Mouse (Mus musculus): Measurements from ENCODE around the gene Mylip. TPM values are rescaled to one million over a fixed set of nuclear protein-coding genes. Genes with fewer than 3 reads are reported as not detected.

The Mylip gene
- polyA plus RNA-seq, 1 experiment, result 6.4 TPM

DNA sequence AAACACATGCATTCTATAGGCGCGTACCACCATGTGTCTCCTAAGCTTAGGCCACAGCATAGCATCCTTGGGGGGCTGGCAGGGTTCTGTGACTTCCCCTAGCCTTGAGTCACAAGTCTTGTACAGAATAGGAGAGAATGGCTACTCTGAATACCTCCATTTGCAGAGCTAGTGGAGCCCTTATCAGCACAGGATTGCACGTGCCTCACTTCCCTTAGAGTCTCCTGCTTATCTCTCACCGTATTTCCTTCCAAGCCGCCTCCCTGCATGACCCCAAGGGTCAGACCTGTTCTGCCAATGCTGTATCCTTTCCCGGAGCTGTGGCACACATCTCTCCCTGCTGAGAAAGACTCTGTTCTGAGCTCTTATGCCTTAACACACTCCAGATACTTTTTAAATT lies 17.2 kb downstream of the Mylip start:
- Histone ChIP-seq H3K9ac (ENCODE audit: low read depth, poor library complexity, severe bottlenecking) (no peak overlapping the region), H3K4me3 (ENCODE audit: low read depth, low read length) (no peak overlapping the region), H3K27me3 (ENCODE audit: control insufficient read depth, insufficient read depth, low read length, poor library complexity, severe bottlenecking) (no peaks in the 10 kb centered on the region), H3K4me1 (ENCODE audit: control insufficient read depth, insufficient read depth, low read length) (no peaks in the 10 kb centered on the region), H3K36me3 (ENCODE audit: control insufficient read depth, insufficient read depth, low read length, poor library complexity, severe bottlenecking) (no peaks in the 10 kb centered on the region), H3K9me3 (replicated peaks; ENCODE audit: control insufficient read depth, insufficient read depth, low read length, poor library complexity, severe bottlenecking) (no peaks in the 10 kb centered on the region), H3K27ac (ENCODE audit: insufficient read depth, low read length) (no peak overlapping the region)
- no peak for TF ChIP-seq CTCF (IDR thresholded peaks at IDR 0.05; ENCODE audit: low read depth, low read length)
- no peak for TF ChIP-seq EP300 (IDR thresholded peaks at IDR 0.05; ENCODE audit: insufficient read depth, low read depth, low read length)
- TF ChIP-seq POLR2A (IDR thresholded peaks at IDR 0.05; ENCODE audit: insufficient read depth, low read length), result no peak

DNA sequence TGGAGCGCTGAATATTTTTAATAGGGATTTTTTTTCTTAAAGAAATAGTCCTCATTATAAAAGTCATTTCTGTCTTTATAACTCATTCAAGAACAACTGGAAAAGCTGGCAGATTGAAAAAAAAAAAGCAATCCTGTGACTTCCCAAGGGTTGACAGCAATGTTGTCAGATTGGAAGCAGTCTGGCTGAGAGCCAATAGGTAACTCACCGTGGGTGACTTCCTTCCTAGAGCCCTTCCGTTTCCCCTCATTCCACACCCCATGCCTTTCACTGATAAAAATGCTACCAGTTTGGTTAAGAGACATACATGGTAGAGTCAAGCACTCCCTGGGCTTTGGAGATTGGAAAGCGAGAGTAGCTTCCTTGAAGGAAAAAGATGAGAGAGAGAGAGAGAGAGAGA lies 21.4 kb downstream of the Mylip start:
- Histone ChIP-seq H3K36me3 (ENCODE audit: control insufficient read depth, insufficient read depth, low read length, poor library complexity, severe bottlenecking) (no peaks in the 10 kb centered on the region), H3K27me3 (ENCODE audit: control insufficient read depth, insufficient read depth, low read length, poor library complexity, severe bottlenecking) (no peaks in the 10 kb centered on the region), H3K9me3 (replicated peaks; ENCODE audit: control insufficient read depth, insufficient read depth, low read length, poor library complexity, severe bottlenecking) (no peaks in the 10 kb centered on the region), H3K9ac (ENCODE audit: low read depth, poor library complexity, severe bottlenecking) (no peak overlapping the region), H3K4me1 (ENCODE audit: control insufficient read depth, insufficient read depth, low read length) (no peaks in the 10 kb centered on the region), H3K4me3 (ENCODE audit: low read depth, low read length) (no peak overlapping the region), H3K27ac (ENCODE audit: insufficient read depth, low read length) (no peak overlapping the region)
- no peak for TF ChIP-seq EP300 (IDR thresholded peaks at IDR 0.05; ENCODE audit: insufficient read depth, low read depth, low read length)
- TF ChIP-seq POLR2A (IDR thresholded peaks at IDR 0.05; ENCODE audit: insufficient read depth, low read length), result no peak
- TF ChIP-seq CTCF (IDR thresholded peaks at IDR 0.05; ENCODE audit: low read depth, low read length), result no peak

DNA sequence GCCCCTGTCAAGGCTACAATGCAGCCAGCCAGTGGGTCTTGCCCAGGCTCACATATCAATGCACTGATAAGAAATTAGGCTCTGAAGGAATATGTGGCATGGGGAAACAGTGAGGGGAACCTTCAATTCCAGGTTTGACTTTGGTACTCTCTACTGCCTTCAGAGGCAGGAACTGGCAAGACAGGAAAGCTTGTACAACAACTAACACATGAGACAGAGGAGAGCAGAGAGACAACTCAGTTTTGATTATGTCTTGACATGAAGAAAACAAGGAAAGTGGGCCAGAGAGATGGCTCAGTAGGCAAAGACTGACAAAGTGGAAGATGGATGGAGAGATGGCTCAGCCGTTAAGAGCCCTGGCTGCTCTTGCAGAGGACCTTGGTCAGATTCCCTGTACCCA lies 23.5 kb downstream of the Mylip start:
- H3K9me3 ChIP-seq (replicated peaks; ENCODE audit: control insufficient read depth, insufficient read depth, low read length, poor library complexity, severe bottlenecking), result no peaks in the 10 kb centered on the region
- no peaks in the 10 kb centered on the region for H3K4me1 ChIP-seq (ENCODE audit: control insufficient read depth, insufficient read depth, low read length)
- H3K36me3 ChIP-seq (ENCODE audit: control insufficient read depth, insufficient read depth, low read length, poor library complexity, severe bottlenecking), result no peaks in the 10 kb centered on the region
- no peak overlapping the region for H3K27ac ChIP-seq (ENCODE audit: insufficient read depth, low read length)
- TF ChIP-seq EP300 (IDR thresholded peaks at IDR 0.05; ENCODE audit: insufficient read depth, low read depth, low read length) (no peak), CTCF (IDR thresholded peaks at IDR 0.05; ENCODE audit: low read depth, low read length) (no peak), POLR2A (IDR thresholded peaks at IDR 0.05; ENCODE audit: insufficient read depth, low read length) (no peak)
- no peak overlapping the region for H3K4me3 ChIP-seq (ENCODE audit: low read depth, low read length)
- H3K9ac ChIP-seq (ENCODE audit: low read depth, poor library complexity, severe bottlenecking), result no peak overlapping the region
- no peaks in the 10 kb centered on the region for H3K27me3 ChIP-seq (ENCODE audit: control insufficient read depth, insufficient read depth, low read length, poor library complexity, severe bottlenecking)

DNA sequence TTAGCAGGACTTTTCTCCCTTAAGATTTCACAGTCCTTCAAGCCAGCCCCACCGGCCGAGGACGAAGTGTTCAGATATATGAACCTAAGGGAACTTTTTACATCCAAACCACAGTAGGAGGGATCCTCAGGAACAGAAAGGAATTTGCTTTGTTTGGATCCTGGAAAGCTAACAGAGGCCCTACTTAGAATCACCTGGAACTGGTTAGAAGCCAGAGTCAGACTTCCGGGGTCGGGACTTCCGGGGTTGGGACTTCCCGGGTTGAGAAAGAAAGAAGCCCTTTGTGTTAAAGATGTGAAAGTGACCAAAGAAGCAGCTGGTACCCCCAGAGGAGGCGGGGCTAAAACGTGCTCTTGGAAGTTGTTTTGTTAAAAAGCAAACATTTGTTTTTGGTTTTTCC lies 24.5 kb downstream of the Mylip start:
- no peak overlapping the region for H3K9ac ChIP-seq (ENCODE audit: low read depth, poor library complexity, severe bottlenecking)
- H3K36me3 ChIP-seq (ENCODE audit: control insufficient read depth, insufficient read depth, low read length, poor library complexity, severe bottlenecking), result no peaks in the 10 kb centered on the region
- no peak overlapping the region for H3K4me3 ChIP-seq (ENCODE audit: low read depth, low read length)
- H3K4me1 ChIP-seq (ENCODE audit: control insufficient read depth, insufficient read depth, low read length), result no peaks in the 10 kb centered on the region
- no peaks in the 10 kb centered on the region for H3K9me3 ChIP-seq (replicated peaks; ENCODE audit: control insufficient read depth, insufficient read depth, low read length, poor library complexity, severe bottlenecking)
- no peak overlapping the region for H3K27ac ChIP-seq (ENCODE audit: insufficient read depth, low read length)
- TF ChIP-seq CTCF (IDR thresholded peaks at IDR 0.05; ENCODE audit: low read depth, low read length) (no peak), EP300 (IDR thresholded peaks at IDR 0.05; ENCODE audit: insufficient read depth, low read depth, low read length) (no peak), POLR2A (IDR thresholded peaks at IDR 0.05; ENCODE audit: insufficient read depth, low read length) (no peak)
- H3K27me3 ChIP-seq (ENCODE audit: control insufficient read depth, insufficient read depth, low read length, poor library complexity, severe bottlenecking), result no peaks in the 10 kb centered on the region

DNA sequence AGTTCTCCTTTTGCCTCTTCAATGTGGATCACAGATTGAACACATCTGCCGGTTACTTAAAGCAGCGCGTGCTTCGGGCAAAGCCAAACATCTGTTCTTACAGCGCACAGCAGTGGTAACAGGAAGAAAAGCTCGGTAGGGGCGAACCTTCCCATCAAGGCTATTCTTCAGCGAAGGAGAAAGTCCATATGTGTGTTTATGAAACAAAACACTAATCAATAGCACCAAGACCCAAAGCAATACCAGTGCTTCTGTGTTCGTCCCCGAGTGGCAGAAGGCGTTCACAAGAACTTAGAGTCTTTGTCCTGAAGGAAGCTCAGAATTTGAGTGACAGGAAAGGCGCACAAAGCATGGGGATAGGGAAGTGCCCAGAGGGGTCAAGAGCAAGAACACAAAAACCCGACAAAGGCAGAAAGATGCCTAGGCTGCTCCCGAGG lies 27.1 kb downstream of the Mylip start:
- Histone ChIP-seq H3K4me1 (ENCODE audit: control insufficient read depth, insufficient read depth, low read length) (no peaks in the 10 kb centered on the region), H3K4me3 (ENCODE audit: low read depth, low read length) (no peak overlapping the region), H3K27ac (ENCODE audit: insufficient read depth, low read length) (no peak overlapping the region), H3K9me3 (replicated peaks; ENCODE audit: control insufficient read depth, insufficient read depth, low read length, poor library complexity, severe bottlenecking) (no peaks in the 10 kb centered on the region), H3K9ac (ENCODE audit: low read depth, poor library complexity, severe bottlenecking) (no peak overlapping the region), H3K36me3 (ENCODE audit: control insufficient read depth, insufficient read depth, low read length, poor library complexity, severe bottlenecking) (no peaks in the 10 kb centered on the region), H3K27me3 (ENCODE audit: control insufficient read depth, insufficient read depth, low read length, poor library complexity, severe bottlenecking) (no peaks in the 10 kb centered on the region)
- TF ChIP-seq CTCF (IDR thresholded peaks at IDR 0.05; ENCODE audit: low read depth, low read length) (no peak), POLR2A (IDR thresholded peaks at IDR 0.05; ENCODE audit: insufficient read depth, low read length) (no peak), EP300 (IDR thresholded peaks at IDR 0.05; ENCODE audit: insufficient read depth, low read depth, low read length) (no peak)

GRCm38 (mm10) chr13:45418986-45419385 lies 29.4 kb downstream of the Mylip start:
- no peaks in the 10 kb centered on the region for H3K9me3 ChIP-seq (replicated peaks; ENCODE audit: control insufficient read depth, insufficient read depth, low read length, poor library complexity, severe bottlenecking)
- no peaks in the 10 kb centered on the region for H3K36me3 ChIP-seq (ENCODE audit: control insufficient read depth, insufficient read depth, low read length, poor library complexity, severe bottlenecking)
- TF ChIP-seq EP300 (IDR thresholded peaks at IDR 0.05; ENCODE audit: insufficient read depth, low read depth, low read length), result no peak
- no peak for TF ChIP-seq POLR2A (IDR thresholded peaks at IDR 0.05; ENCODE audit: insufficient read depth, low read length)
- TF ChIP-seq CTCF (IDR thresholded peaks at IDR 0.05; ENCODE audit: low read depth, low read length), result no peak
- H3K9ac ChIP-seq (ENCODE audit: low read depth, poor library complexity, severe bottlenecking), result no peak overlapping the region
- H3K27me3 ChIP-seq (ENCODE audit: control insufficient read depth, insufficient read depth, low read length, poor library complexity, severe bottlenecking), result no peaks in the 10 kb centered on the region
- H3K27ac ChIP-seq (ENCODE audit: insufficient read depth, low read length), result no peak overlapping the region
- H3K4me3 ChIP-seq (ENCODE audit: low read depth, low read length), result no peak overlapping the region
- no peaks in the 10 kb centered on the region for H3K4me1 ChIP-seq (ENCODE audit: control insufficient read depth, insufficient read depth, low read length)

Data from ES-Bruce4 (cell line).